Mouse (Mus musculus) hematopoietic stem cell, adult 5-6 weeks (primary cell): ENCODE measurements around the gene Actn2. TPM values are rescaled to one million over a fixed set of nuclear protein-coding genes. Genes with fewer than 3 reads are reported as not detected.

Experiments used
- ATAC-seq, 2 experiments: fragments of 125-278 bp in 1 of 2; replicated peaks in 1 of 2; 2 replicates each; pipeline ENCODE4 v1.8.0; 2016 to 2017; ENCODE audit warnings: inconsistent platforms in 2 of 2, mild to moderate bottlenecking in 2 of 2, moderate number of reproducible peaks in 2 of 2, low read depth in 1 of 2, moderate TSS enrichment in 1 of 2; ENCODE audit not compliant: low FRiP score in 2 of 2, poor library complexity in 2 of 2, severe bottlenecking in 2 of 2, insufficient read depth in 1 of 2, low TSS enrichment in 1 of 2
- total RNA-seq: library from RNA; stranded (forward); fragments of 172-1452, 232-1000 nt; gene quantifications from 2 replicates; pipeline ENCODE4 v1.2.3, GENCODE M21; 2017

Gene Actn2
- total RNA-seq, 1 experiment from 2014 or later: 0.60 TPM

DNA sequence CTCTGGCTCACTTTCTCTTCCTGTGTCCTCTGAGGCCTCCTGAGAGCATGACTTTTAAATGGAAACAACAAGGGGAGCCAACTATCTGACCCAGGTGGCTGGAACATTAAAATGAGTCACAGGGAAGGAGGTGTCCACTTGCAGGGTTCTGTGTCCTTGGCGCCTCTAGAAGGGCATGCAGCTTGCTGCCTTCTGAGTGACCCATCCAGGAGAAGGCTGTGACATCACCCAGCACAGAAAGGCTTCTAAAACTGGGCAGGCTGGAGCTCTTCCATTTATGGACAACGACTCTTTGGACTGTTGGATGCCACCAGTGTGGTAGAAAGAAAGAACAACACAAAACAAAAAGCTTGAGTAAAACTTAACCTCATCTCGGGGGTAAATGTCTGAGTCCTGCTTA, 56.7 kb downstream of the Actn2 start:
- ATAC-seq: no peak

DNA sequence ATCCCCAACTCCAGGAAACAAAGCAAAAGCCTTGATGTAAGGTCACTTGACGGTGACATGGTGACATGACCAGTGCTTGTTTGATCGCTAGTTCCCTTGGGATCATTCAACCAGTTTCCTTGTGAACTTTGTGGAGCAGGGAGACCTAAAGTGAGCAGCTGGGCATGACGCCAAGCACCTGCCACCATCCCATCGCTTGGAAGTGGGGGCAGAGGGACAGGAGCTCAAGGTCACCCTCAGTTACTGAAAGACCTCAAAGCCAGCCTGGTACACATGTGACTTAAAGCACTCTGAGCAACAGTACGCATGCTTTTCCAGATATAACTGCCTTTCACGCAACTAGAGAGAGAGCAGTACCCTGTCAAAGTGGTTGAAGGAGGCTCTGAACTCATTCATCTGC, 65.8 kb downstream of the Actn2 start:
- ATAC-seq: no peak

DNA sequence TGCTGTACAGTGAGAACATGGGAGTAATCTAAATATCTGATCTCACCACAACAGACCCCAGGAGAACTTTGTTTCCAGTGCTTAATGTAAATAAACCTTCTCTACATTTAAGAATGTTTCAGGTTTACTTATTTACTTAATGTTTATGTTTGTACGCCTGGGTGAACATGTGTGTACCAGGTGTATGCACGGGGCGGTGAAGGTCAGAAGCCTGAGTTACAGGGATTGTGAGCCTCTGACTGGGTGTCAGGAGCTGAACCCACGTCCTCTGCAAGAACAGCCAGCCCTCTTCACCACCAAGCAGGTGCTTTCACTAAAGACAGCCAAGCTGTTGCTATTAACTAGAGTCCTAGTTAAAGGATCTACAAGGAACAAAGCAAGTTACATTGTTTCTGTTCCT, 66.3 kb downstream of the Actn2 start:
- ATAC-seq: no peak

DNA sequence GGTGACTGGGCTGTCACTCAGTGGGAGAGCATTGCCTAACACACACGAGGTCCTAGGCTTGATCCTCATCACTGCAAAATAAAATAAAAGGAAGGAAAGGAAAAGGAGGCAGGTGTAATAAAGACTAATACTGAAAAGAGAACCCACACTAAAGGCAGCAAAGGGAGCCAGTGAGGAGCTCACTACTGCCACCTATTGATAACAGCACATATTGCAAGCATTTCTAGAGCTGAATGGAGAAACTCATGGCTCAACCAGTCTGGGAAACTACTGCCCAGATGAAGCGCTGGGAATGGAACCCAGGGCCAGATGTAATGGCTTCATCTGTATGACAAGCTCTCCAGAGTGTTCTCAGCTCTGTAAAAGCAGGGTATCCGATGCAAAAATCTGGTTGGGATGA, 67.6 kb downstream of the Actn2 start:
- peak; percentile 78 to 82 for ATAC-seq

DNA sequence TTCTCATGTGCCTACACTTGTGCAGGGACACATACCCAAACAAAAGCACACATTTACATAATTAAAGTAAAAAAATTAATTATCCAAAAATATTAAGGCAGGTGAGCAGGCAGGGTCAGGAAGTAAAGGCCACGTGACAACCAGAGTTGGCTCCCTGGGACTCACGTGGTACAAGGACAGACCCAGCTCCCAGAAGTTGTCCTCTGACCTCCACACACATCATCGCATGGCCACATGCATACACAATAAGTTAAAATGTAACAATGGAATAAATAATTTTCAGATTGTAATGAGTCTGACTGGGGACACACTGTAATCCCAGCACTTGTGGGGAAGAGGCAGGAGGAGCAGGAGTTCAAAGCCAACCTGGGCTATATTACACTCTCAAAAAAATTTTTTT, 72.6 kb downstream of the Actn2 start:
- ATAC-seq: no peak

DNA sequence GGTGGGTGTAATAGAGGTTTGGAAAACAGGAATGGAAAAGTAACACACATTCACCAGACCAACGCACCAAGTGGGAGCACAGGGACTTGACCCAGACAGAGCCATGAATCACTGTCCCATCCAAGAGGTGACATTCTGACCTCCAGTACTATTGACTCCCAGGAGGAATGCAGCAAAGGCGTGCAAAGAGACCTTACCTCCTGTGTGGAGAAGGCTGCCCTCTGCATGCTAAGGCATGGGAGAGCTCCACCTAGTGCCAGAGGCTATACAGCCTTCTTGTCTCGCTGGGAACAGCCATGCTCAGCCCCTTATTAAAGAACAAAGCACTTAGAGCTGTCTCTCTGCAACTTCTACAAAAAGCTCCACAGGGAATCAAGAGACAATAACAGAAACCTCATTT, 73.5 kb downstream of the Actn2 start:
- ATAC-seq: no peak

DNA sequence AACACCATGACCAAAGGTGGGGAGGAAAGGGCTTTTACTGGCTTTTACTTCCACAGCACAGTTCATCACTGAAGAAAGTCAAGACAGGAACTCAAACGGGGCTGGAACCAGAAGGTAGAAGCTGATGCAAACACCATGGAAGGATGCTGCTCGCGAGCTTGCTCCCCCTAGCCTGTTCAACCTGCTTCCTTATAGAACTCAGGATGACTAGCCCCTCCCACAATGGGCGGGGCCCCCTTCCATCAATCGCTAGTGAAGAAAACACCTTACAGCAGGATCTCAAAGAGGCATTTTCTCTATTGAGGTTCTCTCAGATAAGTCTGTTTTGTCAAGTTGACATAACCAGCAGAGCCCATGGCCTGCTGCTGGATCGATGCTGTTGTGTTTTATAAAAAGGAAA, 76.6 kb downstream of the Actn2 start:
- ATAC-seq: no peak

DNA sequence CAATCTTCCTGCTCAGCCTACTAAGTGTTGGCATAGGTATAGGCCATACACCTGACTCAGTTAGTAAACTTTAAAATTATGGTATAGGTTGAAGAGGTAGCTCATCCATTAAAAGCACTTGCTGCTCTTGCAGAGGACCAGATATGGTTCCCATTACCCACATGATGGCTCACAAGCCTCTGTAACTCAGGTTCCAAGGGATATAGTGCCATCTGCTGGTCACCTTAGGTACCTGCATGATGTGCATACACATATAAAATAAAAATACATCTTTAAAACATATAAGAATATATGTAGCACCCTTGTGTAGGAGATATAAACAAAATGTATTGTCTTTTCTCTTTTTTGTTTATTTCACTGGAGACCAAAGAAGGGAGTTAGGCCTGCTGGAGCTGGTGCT, 79.1 kb downstream of the Actn2 start:
- ATAC-seq: no peak

DNA sequence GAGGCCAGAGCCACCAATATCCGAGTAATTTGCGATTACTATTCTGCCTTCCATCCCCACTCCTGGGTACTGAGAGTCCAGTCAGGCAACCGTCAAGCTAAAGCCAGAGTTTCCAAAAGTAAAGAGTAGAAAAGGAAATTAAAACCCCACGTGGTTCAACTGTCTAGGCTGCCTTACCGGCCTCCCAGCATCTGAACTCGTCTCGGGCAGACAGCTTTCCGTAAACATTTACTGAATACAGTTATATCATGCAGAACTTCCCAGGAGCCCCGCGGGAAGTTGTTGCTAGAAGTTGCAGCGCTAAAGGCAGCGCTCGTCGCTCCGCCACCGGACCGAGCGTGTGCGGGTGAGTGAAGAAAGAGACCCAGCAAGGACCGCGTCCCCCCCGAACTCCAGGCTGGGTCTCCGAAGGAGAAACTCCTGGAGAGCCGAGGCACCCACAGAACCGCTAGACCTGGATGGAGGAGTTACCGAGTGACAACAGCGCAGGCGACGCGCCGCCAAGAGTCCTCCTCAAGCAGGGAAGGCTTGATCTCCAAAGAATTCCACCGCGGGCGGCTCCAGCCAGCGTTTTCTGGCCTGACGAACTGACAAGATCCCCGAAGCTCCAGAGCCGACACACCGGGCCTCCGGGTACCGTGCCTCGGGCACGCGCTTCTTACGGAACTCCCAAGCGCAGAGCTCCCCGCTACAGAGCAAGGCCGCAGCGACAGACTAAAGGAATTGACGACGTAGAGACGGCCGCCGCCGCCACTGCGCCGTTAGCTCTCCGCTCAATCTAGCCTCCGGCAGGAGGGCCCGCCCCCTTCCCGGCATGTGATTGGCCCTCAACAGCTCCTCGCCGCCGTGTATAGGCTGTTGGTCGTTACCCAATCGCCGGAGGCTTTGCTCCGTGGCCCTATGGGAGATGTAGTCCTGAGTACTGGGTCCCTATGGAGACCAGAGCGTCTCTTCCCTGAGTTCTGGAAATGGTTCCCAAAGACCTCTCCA, 82.9 kb downstream of the Actn2 start, which contains the start of gene Mtr:
TSS of gene Mtr (minus strand) at position 723 of the 990 bp plus-strand sequence.
- peak; percentile 98 to 99 for ATAC-seq

DNA sequence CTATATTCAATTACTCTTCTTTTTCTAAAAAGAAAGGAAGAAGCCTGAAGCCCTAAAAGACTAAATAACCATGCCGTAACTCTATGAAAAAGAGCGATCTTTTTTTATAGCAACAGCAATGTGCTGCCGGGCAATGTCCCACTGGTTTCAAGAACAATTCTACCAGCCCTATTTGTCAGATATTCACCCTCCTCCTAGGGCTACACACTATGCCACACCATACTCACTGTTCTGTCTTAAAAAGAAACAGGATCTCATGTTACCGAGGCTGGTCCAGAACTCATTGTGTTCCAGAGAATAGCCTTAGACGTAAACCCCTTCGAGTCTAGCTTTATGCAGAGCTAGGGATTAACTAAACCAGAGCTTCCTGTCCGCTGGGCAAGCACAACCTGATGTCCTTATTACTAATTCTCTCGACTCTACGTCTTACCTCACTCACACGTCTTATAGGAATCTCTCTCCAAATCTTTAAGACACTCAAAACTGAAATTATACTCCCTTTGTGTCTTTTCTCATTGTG, 83.6 kb downstream of the Actn2 start:
- ATAC-seq: no peak

DNA sequence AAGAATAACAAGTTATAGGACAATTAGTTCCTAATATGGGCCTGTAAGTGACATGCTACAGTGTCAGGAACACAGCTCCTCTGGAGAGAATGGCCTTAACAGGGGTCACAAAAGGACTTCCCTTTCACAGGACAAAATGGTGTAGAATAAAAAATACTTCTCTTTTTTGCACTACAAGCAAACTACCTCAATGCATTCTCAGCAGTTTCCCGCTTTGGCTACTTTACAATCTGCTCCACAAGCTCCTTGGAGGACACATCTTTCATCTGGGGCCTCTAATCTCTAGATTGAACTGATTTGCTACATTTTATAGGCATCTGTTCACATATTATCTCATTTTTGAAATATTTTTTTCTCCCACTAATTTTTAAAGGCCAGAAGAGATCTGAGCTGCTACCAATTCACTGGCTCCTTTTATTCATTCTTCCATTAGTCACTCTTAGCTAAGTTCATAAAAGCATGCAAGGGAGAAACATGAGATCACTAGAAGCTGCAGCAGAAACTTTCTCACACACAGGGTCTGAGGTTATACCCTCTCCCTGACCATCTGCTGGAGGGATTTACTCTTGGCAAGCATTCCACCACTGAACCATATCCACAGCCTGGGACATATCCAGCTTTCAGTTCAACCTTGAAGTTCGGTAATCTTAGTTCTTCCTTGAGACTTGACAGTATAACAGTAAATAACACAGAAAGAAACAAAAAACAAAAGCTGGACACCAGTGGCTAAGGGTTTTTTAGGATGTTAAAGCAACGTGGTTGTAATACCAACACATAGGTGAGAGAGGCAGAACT, 84.5 kb downstream of the Actn2 start:
- peak; percentile 13 to 39; a peak in 2 of 4 replicates for ATAC-seq

DNA sequence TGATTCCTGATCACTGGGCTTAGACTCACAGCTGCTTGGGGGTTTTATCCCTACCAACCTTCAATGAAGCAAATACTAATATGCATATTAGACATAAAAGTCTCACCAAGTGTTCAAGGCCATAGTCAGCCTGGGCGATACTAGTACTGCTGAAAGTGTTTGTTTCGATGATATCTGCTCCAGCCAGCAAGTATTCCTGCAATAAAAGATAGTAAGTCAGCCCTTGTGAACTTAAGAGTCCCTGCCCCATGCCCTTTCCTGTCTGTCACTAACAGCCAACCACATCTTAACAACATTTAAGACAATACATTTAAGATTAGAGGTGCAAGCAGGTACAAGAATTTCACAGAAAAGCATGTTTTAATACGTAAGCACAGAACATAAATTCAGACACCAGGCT, 90.1 kb downstream of the Actn2 start:
- no peak for ATAC-seq

DNA sequence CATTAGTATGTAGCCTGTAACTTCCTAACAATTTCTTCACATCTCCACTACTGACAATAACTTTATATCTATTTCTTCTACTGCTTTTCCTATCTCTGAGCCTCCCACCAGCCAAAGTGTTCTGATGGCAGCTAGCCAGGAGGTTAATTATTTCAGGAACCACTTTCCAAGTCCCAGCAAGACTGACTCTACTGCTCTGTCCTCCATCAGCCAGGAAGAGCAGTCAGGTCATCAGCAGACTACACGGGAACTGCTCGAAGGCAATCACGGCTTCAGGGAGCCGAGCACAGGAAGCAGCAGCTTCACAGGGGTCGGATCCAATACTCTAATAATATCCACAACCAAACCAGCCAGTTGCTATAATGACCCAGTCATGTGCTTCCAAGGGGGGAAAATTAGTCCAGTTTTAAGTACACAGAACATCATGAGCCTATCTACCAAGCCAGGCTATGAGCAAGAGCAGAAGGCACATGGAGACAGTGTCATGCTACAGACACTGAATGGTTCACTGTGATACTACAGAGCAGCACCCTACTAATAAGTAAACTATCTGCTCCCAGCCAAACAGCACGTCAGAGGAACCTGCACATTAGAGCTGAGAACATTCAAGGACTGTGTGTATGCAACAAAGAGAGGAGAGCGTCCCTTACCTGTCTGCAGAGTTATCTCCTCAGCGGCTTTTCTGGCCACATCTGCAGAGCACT, 91.2 kb downstream of the Actn2 start:
- no peak for ATAC-seq

DNA sequence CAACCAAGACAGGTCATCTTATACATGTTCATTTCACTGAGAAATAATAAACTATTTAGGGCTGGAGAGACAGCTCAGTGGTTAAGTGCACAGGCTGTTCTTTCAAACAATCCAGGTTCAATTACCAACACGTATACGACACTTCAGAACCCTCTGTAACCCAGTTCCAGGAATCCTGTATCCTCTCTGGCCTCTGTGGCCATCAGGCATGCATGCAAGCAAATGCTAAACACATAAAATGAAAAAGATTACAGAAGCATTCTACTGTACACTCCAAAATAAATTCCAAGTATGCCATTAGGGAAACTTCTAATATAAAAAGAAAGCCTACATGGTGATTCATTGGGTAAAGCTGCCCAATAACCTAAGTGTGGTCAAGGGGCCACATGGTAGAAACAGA, 94.6 kb downstream of the Actn2 start:
- no peak for ATAC-seq

DNA sequence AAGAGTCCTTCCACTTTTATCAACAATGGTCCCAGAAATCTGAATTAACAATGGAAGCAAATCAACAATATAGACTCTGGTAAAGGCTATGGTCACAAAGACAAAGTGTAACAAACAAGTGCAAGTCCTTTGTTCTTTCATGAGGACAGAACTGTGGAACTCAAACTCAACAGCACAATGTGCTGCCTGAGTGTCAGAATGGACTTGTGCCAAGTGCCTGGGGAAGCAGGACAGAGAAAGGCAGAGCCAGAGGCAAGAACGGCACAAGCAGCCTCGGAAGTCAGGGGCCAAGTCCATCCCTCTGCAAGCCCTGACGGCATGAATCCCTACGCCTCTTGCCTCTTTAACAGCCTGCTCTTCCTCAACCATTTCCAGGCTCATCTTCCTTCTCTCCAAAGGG, 96.6 kb downstream of the Actn2 start:
- no peak for ATAC-seq

DNA sequence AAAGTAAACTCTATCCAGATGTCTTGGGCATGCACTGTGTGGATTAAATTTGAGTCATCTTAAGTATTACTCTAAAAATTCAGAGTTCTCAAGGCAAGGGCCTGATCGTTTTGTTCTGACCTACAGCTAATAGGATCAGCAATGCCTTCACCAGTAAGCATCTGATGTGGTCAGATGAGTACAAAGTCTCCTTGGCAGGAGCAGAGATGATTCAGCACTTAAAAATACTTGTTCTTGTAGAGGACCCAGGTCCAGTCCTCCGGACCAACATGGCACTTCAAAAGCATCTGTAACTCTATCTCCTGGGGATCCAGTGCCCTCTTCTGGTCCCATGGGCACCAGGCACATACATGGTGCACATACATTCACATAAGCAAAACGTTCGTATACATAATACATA, 108.4 kb downstream of the Actn2 start:
- no peak for ATAC-seq

DNA sequence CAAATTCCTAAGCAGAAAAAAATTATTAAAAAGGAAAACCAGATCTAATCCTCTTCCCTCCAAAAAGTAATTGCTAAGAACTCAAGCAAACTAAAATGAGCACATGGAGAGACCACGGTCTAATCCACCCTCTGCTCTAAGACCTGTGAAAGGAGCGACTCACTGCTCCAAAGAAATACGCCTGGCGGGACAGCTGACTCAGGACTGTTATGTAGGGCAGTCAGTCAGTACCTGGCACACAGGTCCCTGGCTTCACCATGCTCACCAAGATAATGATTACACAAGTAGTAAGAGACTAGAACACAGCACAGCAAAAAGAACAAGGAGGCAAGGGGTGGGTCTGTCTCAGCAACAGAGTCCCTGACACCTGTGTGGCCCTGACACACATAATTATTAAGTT, 112.3 kb downstream of the Actn2 start:
- no peak for ATAC-seq

DNA sequence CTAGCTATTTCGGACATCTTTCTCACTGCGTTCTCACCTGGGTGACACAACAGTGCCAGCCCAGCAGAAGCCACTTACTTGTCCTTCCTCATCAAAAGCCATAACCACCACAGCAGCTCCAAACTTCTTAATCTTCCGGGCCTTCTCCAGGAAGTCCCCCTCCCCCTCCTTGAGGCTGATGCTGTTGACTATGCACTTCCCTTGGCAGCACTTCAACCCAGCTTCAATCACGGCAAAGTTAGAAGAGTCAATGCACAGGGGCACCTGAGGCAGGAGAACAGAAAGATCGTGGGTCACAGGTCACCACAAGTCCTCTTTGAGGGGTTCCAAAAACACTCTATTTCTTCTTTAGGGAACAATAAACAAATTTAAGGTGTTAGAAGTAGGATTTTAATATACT, 113.0 kb downstream of the Actn2 start:
- no peak for ATAC-seq
